Mouse (Mus musculus) layer of hippocampus, adult 2 months (tissue): ENCODE measurements around the gene Tmed1. TPM values are rescaled to one million over a fixed set of nuclear protein-coding genes. Genes with fewer than 3 reads are reported as not detected.

Experiments
- DNase-seq, 2 experiments: peaks; one replicate each; pipeline ENCODE4 v3.0.0; 2022; ENCODE audit warnings: low spot score in 2 of 2
- H3K27ac ChIP-seq: fragments of 200-600 bp; 2 replicates; pipeline ENCODE4 v1.8.1; 2022
- H3K4me3 ChIP-seq: fragments of 200-600 bp; 2 replicates; pipeline ENCODE4 v1.8.1; 2022; ENCODE audit warnings: mild to moderate bottlenecking
- CTCF ChIP-seq: fragments of 200-600 bp; conservative IDR thresholded peaks from 2 replicates; pipeline ENCODE4 v1.8.1; 2022; ENCODE audit warnings: antibody characterized with exemption, mild to moderate bottlenecking, moderate library complexity
- long read RNA-seq, 2 experiments: library from polyadenylated mRNA; stranded (forward); transcript quantifications; one replicate each; pipeline ENCODE4 v2.0.0; 2021; ENCODE audit warnings: borderline mapping rate in 2 of 2
- total RNA-seq, 2 experiments: library from RNA; stranded (reverse); gene quantifications; 2 replicates each; pipeline ENCODE4 v1.2.3; 2021

Tmed1 gene
- 10 to 100 TPM; 13.5 to 15.5 TPM for total RNA-seq
- long read RNA-seq, experiment 1, transcript Tmed1-201 (4 exons, 1,378 nt) = major isoform, 9 of 12 reads
- long read RNA-seq, experiment 1, partial matches to known transcripts = 0 of 12 reads
- long read RNA-seq, experiment 1, other reads (novel, unspliced or antisense) = 1 of 12 reads
- long read RNA-seq, experiment 2, transcript Tmed1-201 (4 exons, 1,378 nt) = major isoform, 18 of 24 reads
- long read RNA-seq, experiment 2, partial matches to known transcripts = 0 of 24 reads
- long read RNA-seq, experiment 2, other reads (novel, unspliced or antisense) = 0 of 24 reads

GRCm38 (mm10) chr9:21509772-21510688 is at the start of gene Tmed1:
Tmed1 (minus strand) TSS chr9:21510252.
- Histone ChIP-seq H3K4me3 (peak within 1 kb of the TSS; percentile 71), H3K27ac (peak within 1 kb of the TSS; percentile 98)
- TF ChIP-seq CTCF = no peak
- DNase-seq = peak; percentile 91 to 95

- no peak for DNase-seq
- Histone ChIP-seq H3K4me3 (no peak overlapping the region), H3K27ac (no peak overlapping the region)
- no peak for TF ChIP-seq CTCF
Observed at GRCm38 (mm10) chr9:21559151-21559550, 49.1 kb upstream of the Tmed1 start.

GRCm38 (mm10) chr9:21558366-21558765 is 48.3 kb upstream of the Tmed1 start:
- Histone ChIP-seq H3K27ac (no peak overlapping the region), H3K4me3 (no peak overlapping the region)
- TF ChIP-seq CTCF = no peak
- DNase-seq = no peak

GRCm38 (mm10) chr9:21557556-21557955 is 47.5 kb upstream of the Tmed1 start:
- DNase-seq = no peak

DNA sequence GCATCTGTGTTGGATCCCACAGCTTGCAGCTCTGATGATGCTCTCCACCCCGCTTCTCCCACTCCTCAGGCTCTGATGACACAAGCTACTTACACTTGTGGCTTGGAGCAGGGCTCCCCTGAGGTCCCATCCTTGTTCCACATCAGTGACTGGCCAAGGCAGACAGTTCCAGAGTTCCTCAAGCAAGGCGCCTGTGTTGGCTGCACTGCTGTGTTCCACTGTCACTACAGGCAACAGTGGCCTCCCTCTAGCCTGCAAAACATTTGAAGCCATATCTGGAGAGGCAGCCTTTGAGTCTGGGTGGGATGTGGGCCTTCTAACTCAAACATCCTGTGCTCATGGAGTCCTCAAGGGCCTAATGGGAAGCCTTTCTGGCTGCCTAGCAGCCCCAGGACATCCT is 46.9 kb upstream of the Tmed1 start:
- no peak overlapping the region for H3K27ac ChIP-seq
- no peak for TF ChIP-seq CTCF
- no peak for DNase-seq
- no peak overlapping the region for H3K4me3 ChIP-seq

More at GRCm38 (mm10) chr9:21557556-21557955, 47.5 kb upstream of the Tmed1 start:
- TF ChIP-seq CTCF = no peak
- Histone ChIP-seq H3K27ac (no peak overlapping the region), H3K4me3 (no peak overlapping the region)

DNA sequence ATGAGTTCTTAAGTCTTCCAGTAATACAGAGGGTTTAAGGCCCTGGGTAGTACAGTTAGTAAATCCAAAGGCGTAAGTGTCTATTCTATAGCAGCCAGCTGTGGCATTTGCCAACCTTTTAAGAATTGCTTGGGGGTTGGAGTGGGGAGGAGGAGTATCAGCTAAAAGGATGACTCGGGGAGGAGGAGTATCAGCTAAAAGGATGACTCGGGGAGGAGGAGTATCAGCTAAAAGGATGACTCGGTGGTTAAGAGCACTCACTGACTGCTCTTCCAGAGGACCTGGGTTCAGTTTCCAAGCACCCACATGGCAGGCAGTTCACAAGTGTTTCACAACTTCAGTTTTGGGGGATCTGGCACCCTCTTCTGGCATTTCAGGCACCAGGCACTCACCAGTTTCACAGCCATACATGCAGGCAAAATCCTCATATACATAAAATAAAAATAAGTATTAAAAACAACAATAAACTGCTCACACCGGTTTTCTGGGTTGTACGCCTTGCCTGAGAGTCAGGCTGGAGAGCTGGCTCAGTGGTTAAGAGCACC is 45.2 kb upstream of the Tmed1 start:
- no peak overlapping the region for H3K4me3 ChIP-seq
- TF ChIP-seq CTCF = peak; percentile 40; the same call in 1 of the 2 replicates
- H3K27ac ChIP-seq = no peak overlapping the region
- no peak for DNase-seq

DNA sequence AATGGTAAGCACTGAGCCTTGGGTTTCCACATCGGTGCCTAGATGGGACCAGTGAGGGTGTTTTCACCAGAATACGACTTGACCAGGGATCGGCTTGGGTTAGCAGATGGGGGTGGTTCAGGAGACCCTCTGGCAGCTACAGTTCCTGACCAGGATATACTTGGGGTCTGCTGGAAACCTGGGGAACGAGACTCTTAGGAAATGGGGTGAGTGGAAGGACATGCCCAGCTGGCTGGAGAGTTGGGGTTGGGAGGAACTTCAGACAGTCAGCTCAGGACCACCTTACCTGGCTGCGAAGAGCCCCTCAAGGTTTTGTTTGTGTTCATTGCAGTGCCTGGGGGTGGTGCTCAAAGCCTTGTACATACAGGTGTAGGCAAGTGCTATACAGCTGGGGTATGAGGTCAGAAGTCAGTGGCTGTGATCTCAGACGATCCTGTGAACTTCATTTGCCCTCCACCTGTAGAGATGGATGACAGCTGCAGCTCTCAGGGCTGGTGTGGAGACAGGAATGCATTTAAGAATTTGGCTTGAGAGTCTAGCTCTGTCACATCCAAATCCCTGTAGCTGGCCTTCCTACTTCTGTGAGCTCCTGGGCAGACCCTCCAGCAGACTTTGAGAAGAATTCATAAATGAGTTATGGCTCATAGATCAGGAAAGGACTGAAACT is 43.7 kb upstream of the Tmed1 start:
- no peak for TF ChIP-seq CTCF
- no peak overlapping the region for H3K4me3 ChIP-seq
- no peak for DNase-seq
- H3K27ac ChIP-seq = no peak overlapping the region

DNA sequence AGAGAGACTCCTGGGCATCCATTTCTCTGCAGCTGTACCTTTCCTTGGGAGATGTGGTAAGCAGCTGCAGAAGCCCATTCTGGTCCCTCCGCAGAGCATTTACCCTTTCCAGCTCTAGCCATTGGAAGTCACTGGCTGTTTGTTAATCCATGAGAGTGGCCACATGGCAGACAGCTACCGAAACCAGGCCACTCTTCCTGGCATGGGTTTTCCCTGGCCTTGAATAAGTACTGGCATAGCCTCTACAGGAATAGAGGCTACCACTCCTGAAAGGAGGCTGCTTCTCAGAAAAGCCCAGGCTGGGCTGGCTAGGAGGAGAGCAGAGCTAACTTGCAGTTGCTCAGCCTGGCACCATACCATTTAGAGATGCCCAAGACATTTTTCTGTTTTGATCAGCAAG is 41.0 kb upstream of the Tmed1 start:
- Histone ChIP-seq H3K27ac (peak overlapping the region; percentile 28), H3K4me3 (no peak overlapping the region)
- no peak for DNase-seq
- no peak for TF ChIP-seq CTCF

DNA sequence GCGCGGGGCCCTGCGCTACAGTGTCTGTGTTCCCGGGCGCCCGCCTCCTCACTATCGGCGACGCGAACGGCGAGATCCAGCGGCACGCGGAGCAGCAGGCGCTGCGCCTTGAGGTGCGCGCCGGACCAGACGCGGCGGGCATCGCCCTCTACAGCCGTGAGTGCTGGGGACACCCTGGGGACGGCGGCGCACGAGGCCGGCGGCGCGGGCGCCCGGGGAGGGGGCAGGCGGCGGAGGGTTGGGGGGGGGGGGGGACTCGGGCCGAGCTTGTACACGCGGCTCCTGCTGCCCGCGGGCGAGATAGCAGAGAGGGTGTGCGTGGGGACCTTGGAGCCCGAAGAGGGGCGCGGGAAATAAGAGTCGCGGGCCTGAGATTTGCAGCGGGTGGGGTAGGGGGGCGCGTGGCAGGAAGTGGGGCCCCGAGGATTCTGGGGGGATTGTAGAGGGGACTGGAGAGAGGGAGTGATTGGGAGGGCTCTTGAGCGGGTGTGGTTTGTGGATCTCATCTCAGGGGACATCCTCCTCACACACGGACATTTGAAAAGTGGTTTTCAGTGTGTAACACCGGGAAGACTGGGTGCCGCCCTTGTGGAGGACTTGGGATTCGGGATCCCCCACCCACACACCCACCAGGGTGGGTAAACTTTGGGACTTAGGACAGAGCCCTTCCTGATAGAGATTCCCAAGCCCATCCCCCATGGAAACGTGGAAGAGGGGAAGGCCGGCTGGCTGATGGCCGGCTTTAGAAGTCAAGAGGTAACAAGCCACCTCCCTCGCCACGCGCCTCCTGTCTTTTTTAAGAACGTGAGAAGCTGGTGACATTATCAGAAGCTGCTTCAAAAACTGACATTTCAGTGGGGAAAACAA is 37.3 kb upstream of the Tmed1 start:
- H3K27ac ChIP-seq = peak overlapping the region; percentile 97
- H3K4me3 ChIP-seq = peak overlapping the region; percentile 74
- no peak; the same call in 1 of the 2 replicates for TF ChIP-seq CTCF
- DNase-seq = peak in 1 of 2 experiments; percentile 30

GRCm38 (mm10) chr9:21546789-21547074 is 36.7 kb upstream of the Tmed1 start, which contains the start of gene Carm1:
Carm1 (plus strand) TSS chr9:21546894.
- TF ChIP-seq CTCF = peak; percentile 63; the same call in 1 of the 2 replicates
- DNase-seq = no peak
- H3K27ac ChIP-seq = peak within 1 kb of the TSS; percentile 97
- peak within 1 kb of the TSS; percentile 74 for H3K4me3 ChIP-seq

GRCm38 (mm10) chr9:21545916-21546788 is 36.1 kb upstream of the Tmed1 start:
- no peak; the same call in none of the 2 replicates for TF ChIP-seq CTCF
- peak; percentile 99 for DNase-seq
- H3K27ac ChIP-seq = peak overlapping the region; percentile 81
- H3K4me3 ChIP-seq = peak overlapping the region; percentile 56
